Mouse (Mus musculus) neural tube, embryonic 15.5 days (tissue): Measurements from ENCODE around the gene Gm42906. TPM values are rescaled to one million over a fixed set of nuclear protein-coding genes. Genes with fewer than 3 reads are reported as not detected.

Source experiments
- ATAC-seq: fragments of 200-750 bp; cut with Nextera tagmentation; 2 replicates; pipeline ENCODE4 v1.8.0; 2017; ENCODE audit warnings: mild to moderate bottlenecking, moderate TSS enrichment, moderate library complexity; ENCODE audit not compliant: low FRiP score
- H3K27ac ChIP-seq: fragments of 300-500 bp; sonication (generic); replicated peaks from 2 replicates; pipeline ENCODE4 v1.5.1; 2015; ENCODE audit warnings: mild to moderate bottlenecking, inconsistent platforms
- H3K27me3 ChIP-seq: fragments of 300-500 bp; sonication (generic); replicated peaks from 2 replicates; pipeline ENCODE4 v1.6.1; 2015; ENCODE audit warnings: inconsistent platforms
- H3K36me3 ChIP-seq: fragments of 300-500 bp; sonication (generic); 2 replicates; pipeline ENCODE4 v1.6.1; 2015; ENCODE audit warnings: inconsistent platforms
- H3K4me1 ChIP-seq: fragments of 300-500 bp; sonication (generic); 2 replicates; pipeline ENCODE4 v1.6.1; 2015; ENCODE audit warnings: inconsistent platforms
- H3K4me2 ChIP-seq: fragments of 300-500 bp; sonication (generic); 2 replicates; pipeline ENCODE4 v1.6.1; 2015; ENCODE audit warnings: inconsistent platforms, mild to moderate bottlenecking, moderate library complexity
- H3K4me3 ChIP-seq: fragments of 300-500 bp; sonication (generic); replicated peaks from 2 replicates; pipeline ENCODE4 v1.5.1; 2015; ENCODE audit warnings: mild to moderate bottlenecking, inconsistent platforms
- H3K9ac ChIP-seq: fragments of 300-500 bp; sonication (generic); replicated peaks from 2 replicates; pipeline ENCODE4 v1.6.1; 2015; ENCODE audit warnings: mild to moderate bottlenecking, inconsistent platforms
- H3K9me3 ChIP-seq: fragments of 300-500 bp; sonication (generic); replicated peaks from 2 replicates; pipeline ENCODE4 v1.6.1; 2016; ENCODE audit warnings: inconsistent platforms
- WGBS: fragments of 180-500 bp; shearing (Covaris S2); methylation state at CpG from one replicate; pipeline ENCODE4 v1.1.7; 2015; ENCODE audit warnings: mixed read lengths; 5-methylcytosine and 5-hydroxymethylcytosine counted together
- polyA plus RNA-seq: library from polyadenylated mRNA; unstranded; fragments of >200 nt; fragmentation: Nextera tagmentation; extraction: Ambion mirVana; gene quantifications from 2 replicates; pipeline ENCODE4 v1.2.1, GENCODE M21; 2015

Gene Gm42906
- polyA plus RNA-seq, 1 experiment from 2014 or later: not detected

GRCm38 (mm10) chr5:151069569-151069968 is 358.4 kb downstream of the Gm42906 start:
- no peak overlapping the region for H3K4me2 ChIP-seq
- H3K9me3 ChIP-seq: no peaks in the 10 kb centered on the region
- no peak overlapping the region for H3K9ac ChIP-seq
- 93% methylated on average over 2 of the region's 2 CpGs for WGBS
- H3K27ac ChIP-seq: no peak overlapping the region
- ATAC-seq: no peak
- no peak overlapping the region for H3K4me3 ChIP-seq
- H3K4me1 ChIP-seq: no peaks in the 10 kb centered on the region
- H3K27me3 ChIP-seq: no peaks in the 10 kb centered on the region
- no peaks in the 10 kb centered on the region for H3K36me3 ChIP-seq

- no peak for ATAC-seq
- Histone ChIP-seq H3K4me2 (no peak overlapping the region), H3K27ac (no peak overlapping the region), H3K4me1 (no peaks in the 10 kb centered on the region), H3K27me3 (no peaks in the 10 kb centered on the region), H3K9ac (no peak overlapping the region), H3K36me3 (peaks cover 15% of the 10 kb centered on the region), H3K9me3 (no peaks in the 10 kb centered on the region), H3K4me3 (no peak overlapping the region)
- WGBS: 86% methylated on average over 5 of the region's 5 CpGs
These were observed 361.9 kb downstream of the Gm42906 start for GRCm38 (mm10) chr5:151066016-151066415.

- 85% methylated on average over 1 of the region's 1 CpGs for WGBS
- no peak overlapping the region for H3K4me2 ChIP-seq
These were observed 362.7 kb downstream of the Gm42906 start for GRCm38 (mm10) chr5:151065228-151065627.

GRCm38 (mm10) chr5:151061942-151062341 is 366.0 kb downstream of the Gm42906 start:
- no peak for ATAC-seq
- Histone ChIP-seq H3K4me2 (no peak overlapping the region), H3K27me3 (no peaks in the 10 kb centered on the region), H3K9ac (no peak overlapping the region), H3K4me3 (no peak overlapping the region), H3K27ac (no peak overlapping the region), H3K9me3 (no peaks in the 10 kb centered on the region), H3K36me3 (peaks cover 15% of the 10 kb centered on the region), H3K4me1 (peaks cover 10% of the 10 kb centered on the region)
- WGBS: 96% methylated on average over 2 of the region's 2 CpGs

More at GRCm38 (mm10) chr5:151065228-151065627, 362.7 kb downstream of the Gm42906 start:
- peaks cover 6% of the 10 kb centered on the region for H3K4me1 ChIP-seq
- H3K27ac ChIP-seq: no peak overlapping the region
- H3K36me3 ChIP-seq: peaks cover 15% of the 10 kb centered on the region
- no peaks in the 10 kb centered on the region for H3K9me3 ChIP-seq
- no peak for ATAC-seq
- H3K9ac ChIP-seq: no peak overlapping the region
- no peaks in the 10 kb centered on the region for H3K27me3 ChIP-seq
- no peak overlapping the region for H3K4me3 ChIP-seq

GRCm38 (mm10) chr5:151060476-151060875 is 367.5 kb downstream of the Gm42906 start:
- peak overlapping the region; percentile 32 for H3K4me2 ChIP-seq
- peaks cover 15% of the 10 kb centered on the region for H3K36me3 ChIP-seq
- H3K9me3 ChIP-seq: no peaks in the 10 kb centered on the region
- no peak overlapping the region for H3K9ac ChIP-seq
- peaks cover 20% of the 10 kb centered on the region for H3K4me1 ChIP-seq
- peak overlapping the region; percentile 45; the same call in 1 of the 2 replicates for H3K27ac ChIP-seq
- H3K27me3 ChIP-seq: no peaks in the 10 kb centered on the region
- WGBS: 45% methylated on average over 12 of the region's 12 CpGs
- H3K4me3 ChIP-seq: no peak overlapping the region
- no peak for ATAC-seq

- WGBS: 89% methylated on average over 5 of the region's 5 CpGs
- Histone ChIP-seq H3K4me1 (peaks cover 20% of the 10 kb centered on the region), H3K27me3 (no peaks in the 10 kb centered on the region), H3K9me3 (no peaks in the 10 kb centered on the region), H3K36me3 (peaks cover 15% of the 10 kb centered on the region), H3K4me3 (no peak overlapping the region), H3K27ac (no peak overlapping the region), H3K9ac (no peak overlapping the region), H3K4me2 (no peak overlapping the region)
- ATAC-seq: no peak
These were observed 368.2 kb downstream of the Gm42906 start for GRCm38 (mm10) chr5:151059772-151060171.

GRCm38 (mm10) chr5:151059352-151059751 is 368.6 kb downstream of the Gm42906 start:
- ATAC-seq: no peak
- Histone ChIP-seq H3K4me2 (no peak overlapping the region), H3K9ac (no peak overlapping the region), H3K4me3 (no peak overlapping the region), H3K4me1 (peaks cover 20% of the 10 kb centered on the region), H3K27me3 (no peaks in the 10 kb centered on the region), H3K36me3 (peaks cover 15% of the 10 kb centered on the region), H3K27ac (no peak overlapping the region), H3K9me3 (no peaks in the 10 kb centered on the region)
- 91% methylated on average over 10 of the region's 10 CpGs for WGBS

- 91% methylated on average over 5 of the region's 5 CpGs for WGBS
- Histone ChIP-seq H3K36me3 (peaks cover 13% of the 10 kb centered on the region), H3K27me3 (no peaks in the 10 kb centered on the region), H3K4me2 (no peak overlapping the region), H3K4me3 (no peak overlapping the region), H3K9me3 (no peaks in the 10 kb centered on the region), H3K4me1 (peaks cover 23% of the 10 kb centered on the region), H3K9ac (no peak overlapping the region), H3K27ac (no peak overlapping the region)
- no peak for ATAC-seq
These were observed 370.2 kb downstream of the Gm42906 start for GRCm38 (mm10) chr5:151057716-151058115.

GRCm38 (mm10) chr5:151056920-151057294 is 371.1 kb downstream of the Gm42906 start:
- no peaks in the 10 kb centered on the region for H3K9me3 ChIP-seq
- no peak overlapping the region for H3K9ac ChIP-seq
- H3K27me3 ChIP-seq: no peaks in the 10 kb centered on the region
- peaks cover 9% of the 10 kb centered on the region for H3K36me3 ChIP-seq
- WGBS: 69% methylated on average over 6 of the region's 6 CpGs
- H3K4me2 ChIP-seq: no peak overlapping the region
- no peak for ATAC-seq
- peaks cover 23% of the 10 kb centered on the region for H3K4me1 ChIP-seq
- H3K4me3 ChIP-seq: no peak overlapping the region
- peak overlapping the region; percentile 77 for H3K27ac ChIP-seq

- Histone ChIP-seq H3K4me2 (no peak overlapping the region), H3K9me3 (no peaks in the 10 kb centered on the region), H3K27ac (peak overlapping the region; percentile 77), H3K9ac (no peak overlapping the region), H3K4me1 (peaks cover 23% of the 10 kb centered on the region), H3K4me3 (no peak overlapping the region), H3K36me3 (peaks cover 5% of the 10 kb centered on the region; the same call in 1 of the 2 replicates), H3K27me3 (no peaks in the 10 kb centered on the region)
- peak; percentile 75 for ATAC-seq
- WGBS: 56% methylated on average over 12 of the region's 12 CpGs
These were observed 371.6 kb downstream of the Gm42906 start for GRCm38 (mm10) chr5:151056255-151056919.

GRCm38 (mm10) chr5:151055426-151056090 is 372.4 kb downstream of the Gm42906 start:
- ATAC-seq: peak; percentile 25; the same call in 1 of the 2 replicates
- peaks cover 5% of the 10 kb centered on the region; the same call in 1 of the 2 replicates for H3K36me3 ChIP-seq
- peak overlapping the region; percentile 77 for H3K27ac ChIP-seq
- WGBS: 91% methylated on average over 11 of the region's 11 CpGs
- no peak overlapping the region for H3K4me2 ChIP-seq
- no peaks in the 10 kb centered on the region for H3K9me3 ChIP-seq
- no peak overlapping the region for H3K9ac ChIP-seq
- no peaks in the 10 kb centered on the region for H3K27me3 ChIP-seq
- no peak overlapping the region for H3K4me3 ChIP-seq
- peaks cover 21% of the 10 kb centered on the region for H3K4me1 ChIP-seq

- H3K27me3 ChIP-seq: no peaks in the 10 kb centered on the region
- peaks cover 5% of the 10 kb centered on the region; the same call in 1 of the 2 replicates for H3K36me3 ChIP-seq
- no peak overlapping the region for H3K9ac ChIP-seq
- WGBS: 64% methylated on average over 4 of the region's 4 CpGs
- ATAC-seq: no peak
- H3K27ac ChIP-seq: peak overlapping the region; percentile 45
- no peak overlapping the region for H3K4me3 ChIP-seq
- H3K9me3 ChIP-seq: no peaks in the 10 kb centered on the region
- no peak overlapping the region for H3K4me2 ChIP-seq
- H3K4me1 ChIP-seq: peaks cover 16% of the 10 kb centered on the region
These were observed 373.2 kb downstream of the Gm42906 start for GRCm38 (mm10) chr5:151054743-151055114.
